Mouse (Mus musculus): Measurements from ENCODE around the gene Kiz. TPM values are rescaled to one million over a fixed set of nuclear protein-coding genes. Genes with fewer than 3 reads are reported as not detected.
A peak's percentile ranks its signal among the peaks of the same experiment; 100 is the strongest.

Kiz gene
- total and polyA plus RNA-seq, 3 experiments: 8.2 to 13.1 TPM; not detected in 1

DNA sequence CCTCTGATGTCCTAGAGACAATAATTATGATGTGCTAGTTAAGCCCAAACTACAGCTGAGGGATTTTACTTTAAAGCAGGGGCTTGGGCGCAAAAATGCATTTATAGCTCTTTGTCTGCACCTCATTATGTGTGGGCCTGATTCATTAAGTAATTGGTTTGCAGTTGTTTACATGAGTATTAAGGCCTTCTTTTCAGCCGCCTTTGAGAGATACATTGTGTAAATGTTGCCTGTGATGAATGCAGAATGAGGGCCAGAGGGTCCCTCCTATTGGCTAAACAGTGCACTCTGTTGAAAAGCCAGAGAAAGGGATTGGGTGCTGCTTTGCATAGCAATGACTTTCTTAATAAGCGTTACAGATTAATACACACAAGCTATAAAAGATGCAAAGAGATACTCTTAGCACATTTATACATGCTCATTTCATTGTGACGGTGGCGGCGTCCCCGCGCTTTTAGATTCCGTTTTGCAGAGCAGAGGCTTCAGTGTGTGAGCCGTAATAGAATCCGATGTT lies 102.8 kb downstream of the Kiz start:
- Histone ChIP-seq H3K4me3 (ENCODE audit: control insufficient read depth in 1 of 2, insufficient read depth in 1 of 2, low read depth in 2 of 2, low read length in 2 of 2) (no peak overlapping the region), H3K9ac (ENCODE audit: control insufficient read depth, low read depth, low read length, poor library complexity, severe bottlenecking) (no peak overlapping the region), H3K36me3 (ENCODE audit: control insufficient read depth in 1 of 2, insufficient read depth in 2 of 2, low read length in 2 of 2) (no peaks in the 10 kb centered on the region), H3K9me3 (replicated peaks; ENCODE audit: insufficient read depth, low read length) (no peaks in the 10 kb centered on the region), H3K27ac (ENCODE audit: control insufficient read depth, low read depth, low read length) (no peak overlapping the region), H3K4me1 (ENCODE audit: control insufficient read depth in 1 of 2, insufficient read depth in 2 of 2, low read length in 2 of 2) (no peaks in the 10 kb centered on the region), H3K27me3 (ENCODE audit: control insufficient read depth in 1 of 2, insufficient read depth in 2 of 2, low read length in 2 of 2) (no peaks in the 10 kb centered on the region), H3K79me2 (ENCODE audit: control insufficient read depth, insufficient read depth, low read length, poor library complexity) (no peaks in the 10 kb centered on the region)
- TF ChIP-seq MYC (IDR thresholded peaks at IDR 0.05; ENCODE audit: low read depth, low read length) (no peak), GABPA (IDR thresholded peaks at IDR 0.05; ENCODE audit: low read depth, low read length) (no peak), NRF1 (IDR thresholded peaks at IDR 0.05; ENCODE audit: insufficient read depth, low read depth, low read length, poor library complexity, severe bottlenecking) (no peak), CHD2 (IDR thresholded peaks at IDR 0.05; ENCODE audit: low read length) (no peak), HCFC1 (IDR thresholded peaks at IDR 0.05; ENCODE audit: low read depth, low read length) (no peak), SIN3A (IDR thresholded peaks at IDR 0.05; ENCODE audit: low read length) (no peak), TBP (IDR thresholded peaks at IDR 0.05; ENCODE audit: low read depth, low read length) (no peak), POLR2AphosphoS5 (IDR thresholded peaks at IDR 0.05; ENCODE audit: borderline replicate concordance, low read depth, low read length) (no peak), ZNF384 (IDR thresholded peaks at IDR 0.05; ENCODE audit: low read depth, low read length) (no peak), ETS1 (IDR thresholded peaks at IDR 0.05; ENCODE audit: low read depth, low read length) (no peak), TAL1 (IDR thresholded peaks at IDR 0.05; ENCODE audit: low read length) (no peak), ZKSCAN1 (IDR thresholded peaks at IDR 0.05; ENCODE audit: low read depth, low read length) (no peak)
- no peak for DNase-seq (ENCODE audit: low read depth, low spot score)

DNA sequence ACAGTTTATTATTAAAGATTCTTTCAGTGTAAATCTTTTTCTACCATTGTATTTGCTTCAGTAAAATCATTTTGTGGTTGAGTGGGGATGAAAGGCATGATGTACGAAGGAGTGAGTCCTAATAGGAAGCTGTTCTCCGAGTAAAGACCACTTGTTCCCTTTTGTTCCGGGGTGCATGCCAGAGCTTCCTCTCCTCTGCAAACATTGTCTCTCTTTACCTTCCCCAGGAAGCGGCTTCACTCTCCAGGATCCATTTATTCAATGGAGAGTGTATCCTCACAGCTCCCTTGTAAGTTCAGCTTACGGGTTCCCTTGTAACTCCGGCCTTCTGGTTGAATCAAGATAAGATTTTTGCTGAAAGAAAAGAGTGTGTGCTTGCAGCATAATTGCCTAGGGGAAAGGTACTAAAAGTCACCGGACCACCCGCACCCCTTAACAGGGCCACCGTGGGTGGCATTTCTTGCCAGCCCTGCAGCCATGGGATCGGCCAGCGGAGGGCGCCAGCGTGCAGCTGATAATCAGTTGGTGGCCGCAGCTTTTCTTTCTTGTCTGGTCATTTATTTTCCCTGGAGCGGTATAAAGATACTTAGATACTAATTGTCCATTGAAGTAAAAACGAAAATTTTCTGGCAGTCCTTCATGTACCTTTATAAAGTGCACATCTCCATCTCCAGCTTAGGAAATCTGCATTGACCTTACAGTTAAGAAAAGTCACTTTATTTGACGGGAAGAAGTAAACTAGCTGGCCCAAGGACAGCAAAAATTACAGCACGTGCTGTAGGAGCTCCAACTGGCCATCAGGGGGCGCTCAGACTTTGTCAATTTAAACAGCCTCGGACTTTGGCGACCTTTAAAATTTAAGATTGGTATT lies 103.5 kb downstream of the Kiz start:
- Histone ChIP-seq H3K27me3 (ENCODE audit: control insufficient read depth in 1 of 2, insufficient read depth in 2 of 2, low read length in 2 of 2) (no peaks in the 10 kb centered on the region), H3K27ac (ENCODE audit: control insufficient read depth, low read depth, low read length) (no peak overlapping the region), H3K9ac (ENCODE audit: control insufficient read depth, low read depth, low read length, poor library complexity, severe bottlenecking) (peak overlapping the region; percentile 33; the same call in 1 of the 2 replicates), H3K4me1 (ENCODE audit: control insufficient read depth in 1 of 2, insufficient read depth in 2 of 2, low read length in 2 of 2) (no peaks in the 10 kb centered on the region), H3K36me3 (ENCODE audit: control insufficient read depth in 1 of 2, insufficient read depth in 2 of 2, low read length in 2 of 2) (no peaks in the 10 kb centered on the region), H3K79me2 (ENCODE audit: control insufficient read depth, insufficient read depth, low read length, poor library complexity) (no peaks in the 10 kb centered on the region), H3K9me3 (replicated peaks; ENCODE audit: insufficient read depth, low read length) (no peaks in the 10 kb centered on the region), H3K4me3 (ENCODE audit: control insufficient read depth in 1 of 2, insufficient read depth in 1 of 2, low read depth in 2 of 2, low read length in 2 of 2) (peak overlapping the region in 1 of 2 experiments; percentile 51; a peak in 2 of 4 replicates)
- DNase-seq (ENCODE audit: low read depth, low spot score): peak; percentile 86
- TF ChIP-seq CHD1 (IDR thresholded peaks at IDR 0.05; ENCODE audit: low read depth, low read length): no peak
- TF ChIP-seq USF1 (IDR thresholded peaks at IDR 0.05; ENCODE audit: low read depth, low read length): peak; percentile 64; the same call in 1 of the 2 replicates
- TF ChIP-seq GABPA (IDR thresholded peaks at IDR 0.05; ENCODE audit: low read depth, low read length): no peak
- TF ChIP-seq TAL1 (IDR thresholded peaks at IDR 0.05; ENCODE audit: low read length): no peak
- no peak; the same call in 1 of the 2 replicates for TF ChIP-seq MXI1 (IDR thresholded peaks at IDR 0.05; ENCODE audit: low read depth, low read length)
- peak; percentile 59; the same call in 1 of the 2 replicates for TF ChIP-seq SIN3A (IDR thresholded peaks at IDR 0.05; ENCODE audit: low read length)
- no peak for TF ChIP-seq POLR2AphosphoS5 (IDR thresholded peaks at IDR 0.05; ENCODE audit: borderline replicate concordance, low read depth, low read length)
- no peak for TF ChIP-seq HCFC1 (IDR thresholded peaks at IDR 0.05; ENCODE audit: low read depth, low read length)
- TF ChIP-seq CTCF (IDR thresholded peaks at IDR 0.05 in 2 of 3, conservative IDR thresholded peaks at IDR 0.05 in 1 of 3; ENCODE audit: control insufficient read depth in 1 of 3, insufficient read depth in 1 of 3, low read depth in 2 of 3, low read length in 3 of 3, poor library complexity in 1 of 3, severe bottlenecking in 1 of 3): peak; percentile 49 to 95 (median 76)
- TF ChIP-seq ZC3H11A (IDR thresholded peaks at IDR 0.05; ENCODE audit: low read depth, low read length): peak; percentile 85
- TF ChIP-seq MYB (IDR thresholded peaks at IDR 0.05; ENCODE audit: low read depth, low read length): no peak
- TF ChIP-seq NRF1 (IDR thresholded peaks at IDR 0.05; ENCODE audit: insufficient read depth, low read depth, low read length, poor library complexity, severe bottlenecking): no peak
- TF ChIP-seq SMC3 (IDR thresholded peaks at IDR 0.05; ENCODE audit: low read depth, low read length): peak; percentile 85
- no peak for TF ChIP-seq POLR2AphosphoS2 (IDR thresholded peaks at IDR 0.05; ENCODE audit: low read length)
- no peak for TF ChIP-seq UBTF (IDR thresholded peaks at IDR 0.05; ENCODE audit: borderline replicate concordance, insufficient read depth, low read depth, low read length)
- no peak for TF ChIP-seq ZMIZ1 (IDR thresholded peaks at IDR 0.05; ENCODE audit: low read depth, low read length)
- TF ChIP-seq MYC (IDR thresholded peaks at IDR 0.05; ENCODE audit: low read depth, low read length): peak; percentile 91
- TF ChIP-seq ZKSCAN1 (IDR thresholded peaks at IDR 0.05; ENCODE audit: low read depth, low read length): no peak
- TF ChIP-seq EP300 (IDR thresholded peaks at IDR 0.05; ENCODE audit: low read depth in 1 of 2, low read length in 2 of 2): no peak
- TF ChIP-seq MAZ (IDR thresholded peaks at IDR 0.05; ENCODE audit: low read depth, low read length): no peak
- peak; percentile 78 for TF ChIP-seq MAX (IDR thresholded peaks at IDR 0.05; ENCODE audit: low read length)
- TF ChIP-seq BHLHE40 (IDR thresholded peaks at IDR 0.05; ENCODE audit: borderline replicate concordance, low read depth, low read length): peak; percentile 94
- TF ChIP-seq TCF12 (IDR thresholded peaks at IDR 0.05; ENCODE audit: low read depth, low read length): no peak

All from MEL (cell line).